Mouse (Mus musculus): Measurements from ENCODE around the gene Eef2kmt. TPM values are rescaled to one million over a fixed set of nuclear protein-coding genes. Genes with fewer than 3 reads are reported as not detected.

Eef2kmt gene
- polyA plus RNA-seq (2015; fragmentation: Nextera tagmentation; extraction: Ambion mirVana): 26.4 and 31.9 TPM in 2 replicates

DNA sequence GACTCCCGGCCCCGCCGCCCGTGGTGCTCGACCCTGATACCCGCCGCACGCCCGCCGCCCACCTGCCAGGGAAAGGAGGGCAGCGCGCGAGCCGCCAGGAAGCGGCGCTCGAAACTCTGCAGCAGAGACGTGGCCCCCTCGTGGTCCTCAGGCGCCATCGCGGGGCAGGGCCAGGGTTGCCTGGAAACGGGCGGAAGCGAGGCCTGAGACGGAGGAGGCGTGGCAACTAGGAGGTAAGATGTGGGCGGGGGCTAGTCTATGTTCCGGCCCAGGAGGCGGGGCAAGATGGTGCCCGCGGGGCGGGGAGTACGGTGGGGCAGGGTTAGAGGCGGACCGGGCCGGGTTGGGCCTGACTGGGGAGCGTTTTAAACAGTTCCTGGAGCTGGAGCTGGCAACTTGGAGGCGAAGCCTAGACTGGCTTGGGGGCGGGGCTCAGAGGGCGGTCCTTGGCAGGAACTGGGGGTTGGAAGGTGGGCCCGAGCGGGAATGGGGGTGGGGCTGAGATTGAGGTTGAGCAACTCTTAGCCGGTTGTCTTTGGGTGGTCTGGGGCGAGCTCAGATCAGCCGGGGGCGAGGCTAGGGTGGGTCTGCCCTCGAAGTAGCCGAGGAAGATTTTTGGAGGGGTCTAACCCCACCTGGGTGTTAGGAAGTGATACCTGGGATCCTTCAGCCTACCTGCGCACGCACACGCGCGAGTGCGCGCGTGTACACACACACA lies at the start of gene Eef2kmt:
Gene Eef2kmt (minus strand): TSS at position 205 of the 718 bp plus-strand sequence.
- no peaks in the 10 kb centered on the region for H3K27me3 ChIP-seq
- H3K4me1 ChIP-seq: peaks cover 21% of the 10 kb centered on the region
- H3K9me3 ChIP-seq (replicated peaks): no peaks in the 10 kb centered on the region
- peak within 1 kb of the TSS; percentile 86 for H3K27ac ChIP-seq
- WGBS: 1% methylated on average over 57 of the region's 57 CpGs
- ATAC-seq (replicated peaks; ENCODE audit: low FRiP score): peak; percentile 96
- H3K4me3 ChIP-seq (replicated peaks): peak within 1 kb of the TSS; percentile 75
- peak within 1 kb of the TSS; percentile 75 for H3K9ac ChIP-seq
- peaks cover 14% of the 10 kb centered on the region for H3K36me3 ChIP-seq
- peak within 1 kb of the TSS; percentile 87 for H3K4me2 ChIP-seq

DNA sequence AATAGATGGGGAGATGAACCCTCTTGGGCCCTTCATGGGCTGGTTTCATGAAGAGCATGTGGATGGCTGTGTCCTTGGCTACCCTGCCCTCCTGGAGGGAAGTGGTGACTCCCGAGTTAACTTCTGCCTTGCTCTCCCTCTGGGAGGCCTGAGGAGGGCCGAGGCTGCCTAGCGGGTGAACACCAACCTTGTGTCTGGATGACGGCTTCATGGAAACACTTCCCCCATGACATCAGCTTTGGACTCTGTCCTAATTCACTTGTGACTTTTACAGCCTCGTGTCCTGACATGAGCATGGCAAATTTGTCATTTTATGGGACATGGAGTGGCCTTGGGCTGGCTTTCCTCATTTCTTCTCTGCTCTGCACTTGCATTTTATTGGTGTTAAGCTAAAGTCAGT lies 39.5 kb upstream of the Eef2kmt start:
- Histone ChIP-seq H3K9me3 (replicated peaks) (no peaks in the 10 kb centered on the region), H3K4me2 (no peak overlapping the region), H3K4me3 (replicated peaks) (no peak overlapping the region), H3K27me3 (no peaks in the 10 kb centered on the region), H3K27ac (no peak overlapping the region), H3K9ac (no peak overlapping the region), H3K4me1 (no peaks in the 10 kb centered on the region), H3K36me3 (no peaks in the 10 kb centered on the region)
- 68% methylated on average over 5 of the region's 5 CpGs for WGBS
- no peak for ATAC-seq (replicated peaks; ENCODE audit: low FRiP score)

DNA sequence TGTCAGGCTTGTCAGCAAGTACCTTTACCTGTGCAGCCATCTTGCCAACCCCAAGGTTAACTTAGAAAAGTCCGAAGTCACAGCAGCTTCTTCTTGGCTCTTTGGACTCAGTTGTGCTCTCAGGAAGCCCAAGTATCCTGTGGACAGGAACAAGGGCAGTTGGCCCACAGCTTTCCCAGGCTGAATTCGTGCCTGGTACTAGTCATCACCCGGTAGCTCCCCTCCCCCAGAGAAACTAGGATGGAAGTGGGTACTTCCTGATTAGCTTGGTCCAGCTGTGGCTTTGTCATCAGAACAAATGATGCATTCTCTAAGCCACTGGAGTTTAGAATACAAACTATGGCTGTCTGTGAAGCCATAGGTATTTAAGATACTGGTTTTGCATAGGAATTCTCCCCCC lies 29.6 kb upstream of the Eef2kmt start:
- H3K4me2 ChIP-seq: no peak overlapping the region
- H3K9ac ChIP-seq: no peak overlapping the region
- no peak for ATAC-seq (replicated peaks; ENCODE audit: low FRiP score)
- no peaks in the 10 kb centered on the region for H3K36me3 ChIP-seq
- H3K4me1 ChIP-seq: no peaks in the 10 kb centered on the region
- H3K4me3 ChIP-seq (replicated peaks): no peak overlapping the region
- no peaks in the 10 kb centered on the region for H3K27me3 ChIP-seq
- WGBS: 60% methylated on average over 3 of the region's 3 CpGs
- no peak overlapping the region for H3K27ac ChIP-seq
- H3K9me3 ChIP-seq (replicated peaks): no peaks in the 10 kb centered on the region

DNA sequence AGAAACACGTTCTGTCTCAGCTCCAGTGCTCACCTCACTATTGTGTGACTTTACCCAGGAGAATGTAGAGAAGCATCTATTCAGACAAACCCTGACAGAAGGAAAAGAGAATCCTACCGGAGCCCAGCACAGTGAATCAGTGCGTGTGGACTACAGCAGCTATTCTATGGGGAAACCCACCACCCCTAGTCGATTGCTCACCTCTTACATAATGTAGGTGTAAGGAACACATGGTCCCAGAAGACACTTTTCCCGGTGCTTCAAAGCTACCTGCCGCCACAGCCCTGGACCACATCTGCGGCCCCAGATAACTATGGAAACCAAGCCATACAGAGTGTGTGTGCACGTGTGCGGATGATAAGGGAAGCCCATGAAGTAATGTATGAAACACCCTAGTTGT lies 26.9 kb upstream of the Eef2kmt start:
- Histone ChIP-seq H3K4me3 (replicated peaks) (no peak overlapping the region), H3K27me3 (no peaks in the 10 kb centered on the region), H3K9ac (no peak overlapping the region), H3K9me3 (replicated peaks) (no peaks in the 10 kb centered on the region), H3K27ac (no peak overlapping the region), H3K36me3 (no peaks in the 10 kb centered on the region), H3K4me1 (no peaks in the 10 kb centered on the region), H3K4me2 (no peak overlapping the region)
- 86% methylated on average over 9 of the region's 9 CpGs for WGBS
- no peak for ATAC-seq (replicated peaks; ENCODE audit: low FRiP score)

DNA sequence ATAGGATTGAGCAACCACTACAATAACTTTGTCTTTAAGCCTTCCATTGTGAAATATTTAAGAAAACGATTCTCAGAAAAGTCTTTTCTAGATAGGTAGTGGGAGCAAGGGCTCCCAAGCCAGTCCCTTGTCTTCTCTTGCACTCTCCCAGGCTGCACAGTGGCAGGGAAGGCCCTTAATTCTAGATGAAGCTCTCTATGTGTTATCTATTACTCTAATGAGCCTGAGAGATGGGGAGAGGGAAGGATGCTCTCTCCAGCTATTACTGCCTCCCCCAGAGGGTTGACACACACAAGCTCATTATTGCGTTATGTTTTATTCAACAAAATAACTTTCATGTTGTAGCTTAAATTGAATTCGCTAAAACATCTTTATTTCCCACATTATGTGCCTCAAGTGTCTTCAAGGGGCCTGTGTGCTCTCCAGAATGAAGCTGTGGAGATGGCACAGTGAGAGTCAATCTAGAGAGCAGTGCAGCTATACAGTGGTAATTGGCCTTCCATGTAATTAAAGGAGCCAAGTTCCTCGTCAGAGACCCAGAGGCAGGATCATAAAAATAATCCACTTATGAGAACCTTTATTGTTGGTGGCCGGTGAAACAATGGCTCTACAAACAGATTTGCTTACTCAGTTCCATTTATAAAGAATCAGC lies 23.9 kb upstream of the Eef2kmt start:
- no peaks in the 10 kb centered on the region for H3K27me3 ChIP-seq
- H3K4me1 ChIP-seq: no peaks in the 10 kb centered on the region
- H3K9ac ChIP-seq: no peak overlapping the region
- no peak overlapping the region for H3K4me2 ChIP-seq
- no peaks in the 10 kb centered on the region for H3K36me3 ChIP-seq
- ATAC-seq (replicated peaks; ENCODE audit: low FRiP score): no peak
- H3K27ac ChIP-seq: no peak overlapping the region
- no peak overlapping the region for H3K4me3 ChIP-seq (replicated peaks)
- no peaks in the 10 kb centered on the region for H3K9me3 ChIP-seq (replicated peaks)
- 80% methylated on average over 5 of the region's 5 CpGs for WGBS

DNA sequence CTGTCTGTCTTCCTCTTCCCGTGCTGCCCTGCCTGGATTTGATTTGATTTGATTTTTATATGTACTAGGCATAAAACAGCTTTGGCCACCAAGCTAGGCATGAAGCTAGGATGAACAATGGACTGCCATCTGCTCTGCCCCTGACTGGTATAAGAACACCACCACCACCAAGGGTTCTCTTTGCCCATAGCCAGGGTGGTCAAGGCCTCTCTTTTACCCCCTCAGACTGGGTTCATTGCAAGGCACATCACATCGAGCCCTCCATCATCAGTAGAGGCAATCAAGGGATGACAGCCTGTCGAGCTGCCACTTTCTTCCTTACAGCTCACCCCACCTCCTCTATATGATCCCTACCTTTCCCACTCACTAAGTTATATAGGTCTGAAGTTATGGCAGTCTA lies 16.6 kb upstream of the Eef2kmt start:
- H3K27ac ChIP-seq: no peak overlapping the region
- H3K36me3 ChIP-seq: no peaks in the 10 kb centered on the region
- H3K27me3 ChIP-seq: no peaks in the 10 kb centered on the region
- no peak for ATAC-seq (replicated peaks; ENCODE audit: low FRiP score)
- no peak overlapping the region for H3K4me2 ChIP-seq
- H3K9me3 ChIP-seq (replicated peaks): no peaks in the 10 kb centered on the region
- no peak overlapping the region for H3K4me3 ChIP-seq (replicated peaks)
- whole genome bisulfite sequencing: 77% methylated on average over 3 of the region's 3 CpGs
- H3K9ac ChIP-seq: no peak overlapping the region
- H3K4me1 ChIP-seq: no peaks in the 10 kb centered on the region

DNA sequence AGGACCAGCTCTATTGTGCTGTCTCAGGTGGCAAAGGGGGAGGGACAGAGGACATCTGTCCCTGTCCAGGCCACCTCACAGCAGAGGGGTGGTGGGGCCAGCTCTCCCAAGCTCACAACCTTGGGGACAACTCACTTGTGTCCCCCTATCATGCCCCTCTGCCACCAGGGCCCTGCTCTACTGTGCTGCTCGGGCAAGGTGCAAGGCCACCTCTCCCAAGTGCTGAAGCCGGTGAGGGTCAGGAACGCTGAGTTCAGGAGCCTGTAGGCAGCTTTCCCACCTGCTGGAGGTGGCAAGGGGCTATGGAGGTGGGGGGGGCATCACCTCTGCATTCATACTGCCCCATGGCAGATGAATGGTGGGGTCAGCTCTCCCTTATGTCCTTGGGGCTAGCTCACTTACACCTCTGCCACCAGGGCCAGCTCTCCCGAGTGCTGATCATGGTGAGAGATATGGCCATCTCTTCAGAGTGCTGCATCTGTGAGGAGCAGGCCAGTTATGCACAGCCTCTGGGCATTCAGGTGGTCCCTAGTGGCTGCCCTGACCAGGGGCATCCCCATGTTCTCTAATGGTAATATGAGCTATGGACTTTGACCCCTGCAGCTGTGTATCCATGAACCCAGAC lies 15.7 kb upstream of the Eef2kmt start:
- Histone ChIP-seq H3K9me3 (replicated peaks) (no peaks in the 10 kb centered on the region), H3K27ac (no peak overlapping the region), H3K4me2 (no peak overlapping the region), H3K36me3 (no peaks in the 10 kb centered on the region), H3K9ac (no peak overlapping the region), H3K4me3 (replicated peaks) (no peak overlapping the region), H3K27me3 (no peaks in the 10 kb centered on the region), H3K4me1 (no peaks in the 10 kb centered on the region)
- no peak for ATAC-seq (replicated peaks; ENCODE audit: low FRiP score)
- 81% methylated on average over 4 of the region's 4 CpGs for WGBS

DNA sequence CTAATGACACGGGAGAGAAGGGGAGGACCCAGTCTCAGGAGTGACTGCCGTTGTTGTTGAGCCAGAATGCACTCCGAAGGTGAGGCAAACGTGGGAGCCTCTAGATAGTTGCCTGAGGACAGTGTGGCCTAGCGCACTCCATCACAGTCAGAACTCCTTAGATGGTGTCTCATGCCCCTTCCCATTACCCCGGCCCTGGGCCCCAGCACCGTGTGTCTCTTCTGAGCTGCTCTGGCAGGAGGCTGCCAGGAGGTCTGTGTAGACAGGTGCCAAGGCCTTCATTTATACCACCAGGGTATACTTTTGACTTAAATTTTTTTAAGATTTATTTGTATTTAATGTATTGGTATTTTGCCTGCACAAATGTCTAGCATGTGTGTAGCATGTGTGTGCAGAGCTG lies 8.1 kb upstream of the Eef2kmt start:
- H3K27me3 ChIP-seq: no peaks in the 10 kb centered on the region
- no peak for ATAC-seq (replicated peaks; ENCODE audit: low FRiP score)
- peaks cover 6% of the 10 kb centered on the region; the same call in 1 of the 2 replicates for H3K4me1 ChIP-seq
- no peaks in the 10 kb centered on the region for H3K36me3 ChIP-seq
- H3K4me2 ChIP-seq: no peak overlapping the region
- no peak overlapping the region for H3K4me3 ChIP-seq (replicated peaks)
- H3K9ac ChIP-seq: no peak overlapping the region
- WGBS: 85% methylated on average over 7 of the region's 7 CpGs
- H3K27ac ChIP-seq: no peak overlapping the region
- no peaks in the 10 kb centered on the region; the same call in 1 of the 2 replicates for H3K9me3 ChIP-seq (replicated peaks)

DNA sequence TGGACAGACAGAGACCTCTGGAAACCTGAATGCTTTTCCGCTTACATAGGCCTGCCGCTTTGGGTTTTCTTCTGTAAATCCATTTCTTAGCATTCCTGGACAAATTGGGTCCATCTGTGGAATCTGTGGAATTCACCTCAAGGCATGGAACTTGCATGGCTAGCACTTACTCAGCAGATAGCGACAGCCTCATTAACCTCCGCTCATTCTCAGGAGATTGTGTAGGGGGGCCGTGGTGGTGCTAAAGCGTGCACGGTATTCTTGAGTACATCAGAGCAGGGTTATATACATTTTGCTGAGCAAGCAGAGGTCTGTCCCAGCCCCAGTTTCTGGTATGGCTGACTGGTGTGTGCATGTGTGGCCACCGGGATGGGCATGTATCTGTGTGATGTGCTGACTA lies 7.4 kb upstream of the Eef2kmt start:
- ATAC-seq (replicated peaks; ENCODE audit: low FRiP score): 0 out of 2 replicates have a peak, but pooled peaks have one; percentile 29
- no peaks in the 10 kb centered on the region; the same call in 1 of the 2 replicates for H3K9me3 ChIP-seq (replicated peaks)
- H3K27ac ChIP-seq: peak overlapping the region; percentile 6; the same call in 1 of the 2 replicates
- peaks cover 6% of the 10 kb centered on the region; the same call in 1 of the 2 replicates for H3K4me1 ChIP-seq
- 53% methylated on average over 8 of the region's 8 CpGs for WGBS
- H3K4me2 ChIP-seq: no peak overlapping the region
- no peaks in the 10 kb centered on the region for H3K27me3 ChIP-seq
- no peak overlapping the region for H3K9ac ChIP-seq
- no peaks in the 10 kb centered on the region for H3K36me3 ChIP-seq
- H3K4me3 ChIP-seq (replicated peaks): no peak overlapping the region

DNA sequence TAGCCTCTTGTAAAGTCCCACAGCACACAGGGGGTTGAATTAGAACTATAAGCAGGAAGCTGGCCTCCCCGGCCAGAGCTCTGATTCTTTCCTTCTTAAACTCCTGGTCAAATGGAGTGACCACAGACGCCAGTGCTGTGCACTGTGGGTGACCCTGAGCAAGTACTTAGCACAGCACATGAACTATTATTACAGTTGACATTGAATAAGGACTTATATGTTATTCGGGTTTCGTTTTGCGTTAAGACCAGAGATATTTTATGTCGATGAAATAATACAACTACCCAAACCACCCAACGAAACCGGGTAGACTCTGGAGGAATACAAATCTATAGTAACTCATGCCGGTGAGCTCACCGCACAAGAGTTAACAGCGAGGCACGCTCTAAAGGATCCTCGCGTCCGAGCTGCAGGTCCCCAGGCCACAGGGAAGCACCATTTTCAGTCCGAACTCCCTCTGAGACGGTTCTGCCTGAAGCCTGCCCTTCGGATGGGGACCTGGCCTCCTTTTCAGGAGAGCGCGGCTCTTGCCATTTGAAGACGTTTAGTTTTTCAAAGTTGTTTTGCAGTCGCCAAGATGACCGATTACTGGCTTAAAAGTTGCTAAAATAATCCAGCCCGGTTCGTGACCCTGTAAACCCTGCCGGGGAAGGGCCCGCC lies 572 bp downstream of the Eef2kmt start:
- no peaks in the 10 kb centered on the region for H3K9me3 ChIP-seq (replicated peaks)
- H3K9ac ChIP-seq: peak overlapping the region; percentile 75
- H3K36me3 ChIP-seq: peaks cover 21% of the 10 kb centered on the region
- peak overlapping the region; percentile 87 for H3K4me2 ChIP-seq
- peak overlapping the region; percentile 75 for H3K4me3 ChIP-seq (replicated peaks)
- H3K27ac ChIP-seq: peak overlapping the region; percentile 86
- peak; percentile 19; the same call in 1 of the 2 replicates for ATAC-seq (replicated peaks; ENCODE audit: low FRiP score)
- H3K27me3 ChIP-seq: no peaks in the 10 kb centered on the region
- H3K4me1 ChIP-seq: peaks cover 21% of the 10 kb centered on the region
- WGBS: 2% methylated on average over 27 of the region's 27 CpGs

DNA sequence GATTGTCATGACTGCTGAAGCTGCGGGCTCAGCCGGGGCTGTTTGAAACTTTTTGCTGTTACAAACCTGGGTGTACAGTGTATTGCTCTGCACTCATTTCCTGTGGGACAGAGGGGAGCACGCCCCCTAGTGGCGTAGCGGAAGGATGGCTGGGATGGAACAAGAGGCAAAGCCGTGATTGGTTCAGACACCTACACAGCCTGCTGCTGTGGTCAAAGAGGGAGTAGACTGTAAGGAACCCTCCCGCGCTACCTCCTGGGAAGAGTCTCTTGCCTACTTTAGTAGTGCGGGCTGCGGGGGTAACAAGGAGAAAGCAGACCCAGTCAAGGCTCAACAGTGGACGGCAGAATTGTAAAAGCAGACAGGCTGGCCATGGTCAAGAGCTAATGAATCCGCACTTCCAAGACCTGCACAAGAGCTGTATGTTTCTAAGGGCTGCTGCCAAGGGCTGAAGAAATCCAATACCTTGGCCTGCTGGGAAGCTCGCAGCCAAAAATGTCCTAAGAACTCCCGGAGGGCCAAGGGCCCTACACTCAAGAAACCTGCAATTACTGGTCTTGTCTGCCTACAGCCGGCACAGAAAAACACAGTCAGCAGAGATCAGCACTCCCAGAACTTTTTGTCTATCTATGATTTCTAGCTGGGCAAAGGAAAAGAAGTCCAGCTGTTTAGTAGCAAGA lies 1.3 kb downstream of the Eef2kmt start:
- WGBS: 4% methylated on average over 15 of the region's 15 CpGs
- peaks cover 21% of the 10 kb centered on the region for H3K4me1 ChIP-seq
- ATAC-seq (replicated peaks; ENCODE audit: low FRiP score): peak; percentile 61
- H3K36me3 ChIP-seq: peaks cover 26% of the 10 kb centered on the region
- no peaks in the 10 kb centered on the region for H3K9me3 ChIP-seq (replicated peaks)
- no peaks in the 10 kb centered on the region for H3K27me3 ChIP-seq
- H3K9ac ChIP-seq: peak overlapping the region; percentile 75
- H3K27ac ChIP-seq: peak overlapping the region; percentile 86
- H3K4me2 ChIP-seq: peak overlapping the region; percentile 87
- H3K4me3 ChIP-seq (replicated peaks): peak overlapping the region; percentile 75

All from kidney, embryonic 15.5 days (tissue).